Mouse (Mus musculus) cerebellum, postnatal 36 days (tissue): ENCODE data around the gene Grm8.

ENCODE experiments used
- DNase-seq, 2 experiments: peaks; one replicate each; pipeline ENCODE4 v3.0.0; 2021 to 2022; ENCODE audit warnings: mixed read lengths in 2 of 2

Gene Grm8

DNA sequence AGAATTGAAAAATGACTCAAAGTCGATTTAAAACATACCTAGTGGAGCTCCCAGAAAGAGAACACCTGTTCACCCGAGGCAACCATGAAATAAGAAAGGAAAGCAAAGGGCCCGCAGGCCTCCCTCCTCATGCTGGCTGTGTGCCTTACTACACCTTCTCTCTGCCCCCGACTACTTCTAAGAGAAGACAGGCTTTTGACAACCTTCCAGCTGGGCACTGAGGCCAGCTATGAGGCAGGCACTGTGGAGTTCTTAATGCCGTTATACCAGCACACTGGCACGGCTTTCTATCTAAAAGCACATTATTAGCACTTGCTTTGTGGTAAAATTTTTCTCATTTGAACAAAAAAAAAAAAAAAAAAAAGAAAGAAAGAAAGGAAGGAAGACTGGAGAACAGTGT is 589.5 kb downstream of the Grm8 start:
- no peak for DNase-seq

DNA sequence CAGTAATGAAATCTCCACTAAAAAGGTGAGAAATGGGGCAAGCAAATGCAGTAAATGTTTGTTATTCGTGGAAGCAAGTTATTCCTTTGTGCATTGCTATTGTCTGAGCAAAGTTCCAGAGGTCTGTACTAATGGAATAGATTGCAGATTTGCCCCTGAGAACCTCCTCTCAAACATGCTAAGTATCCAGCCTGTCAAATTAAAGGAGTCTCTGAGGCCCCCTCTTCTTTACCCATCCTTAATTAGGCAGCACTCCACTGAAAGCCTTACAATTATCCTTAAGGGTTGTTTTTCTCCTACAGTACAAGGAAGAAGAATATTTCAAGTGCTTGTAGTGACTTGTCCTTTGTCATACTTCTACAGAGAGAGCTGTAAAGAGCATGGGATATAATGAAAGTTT is 617.4 kb downstream of the Grm8 start:
- DNase-seq, result no peak

DNA sequence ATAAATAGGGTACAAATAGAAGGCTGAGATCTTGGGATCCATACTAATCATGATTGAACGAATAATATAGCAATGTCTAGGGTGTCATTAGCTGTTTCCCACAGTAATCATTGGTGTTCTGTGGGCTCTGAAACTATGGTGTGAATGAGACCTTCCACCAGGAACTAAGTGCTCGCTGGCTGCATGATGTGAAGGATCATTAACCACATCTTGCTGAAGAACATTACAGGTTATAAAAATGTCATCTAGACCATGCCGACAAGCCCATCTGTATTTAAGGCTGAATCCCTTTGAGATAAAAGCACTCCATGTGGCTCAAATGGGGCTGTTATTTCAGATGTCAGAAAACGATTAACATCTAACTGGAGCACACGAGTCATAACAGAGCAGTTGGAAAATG is 674.0 kb downstream of the Grm8 start:
- DNase-seq, result no peak

DNA sequence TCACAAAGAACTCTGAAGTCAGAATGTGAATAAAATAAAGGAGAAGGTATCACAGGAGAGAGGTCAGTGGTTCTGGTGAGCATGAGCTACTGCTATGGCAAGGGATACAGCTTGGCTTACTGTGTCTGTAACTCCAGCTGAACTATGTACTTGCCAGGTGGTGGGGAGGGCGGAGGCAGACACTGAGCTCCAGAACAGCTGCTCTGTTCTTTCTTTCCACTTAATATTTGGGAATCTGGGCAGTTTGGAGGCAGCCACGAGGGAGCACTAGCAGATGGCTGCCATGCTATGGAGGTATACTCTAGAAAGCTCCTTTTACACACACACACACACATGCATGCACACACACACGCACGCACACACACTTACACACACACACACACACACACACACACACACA is 726.5 kb downstream of the Grm8 start:
- no peak for DNase-seq

DNA sequence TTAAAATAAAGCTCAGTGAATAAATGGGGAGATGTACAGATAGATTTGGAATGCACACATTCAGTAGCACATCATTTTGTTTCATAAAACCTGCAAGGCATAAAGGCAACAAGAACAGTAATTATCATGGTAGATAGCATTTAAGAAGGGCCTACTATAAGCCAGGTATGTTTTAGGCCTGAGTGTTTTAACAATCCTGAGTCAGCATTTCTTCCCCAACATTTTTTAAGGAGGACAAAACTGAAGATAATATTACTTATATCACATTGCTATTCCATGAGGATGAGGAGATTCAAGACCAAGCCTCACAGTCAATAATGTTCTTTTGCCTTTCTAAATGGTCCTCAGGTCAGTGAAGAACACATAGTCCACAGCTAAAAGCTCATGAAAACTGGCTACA is 762.6 kb downstream of the Grm8 start:
- no peak for DNase-seq

DNA sequence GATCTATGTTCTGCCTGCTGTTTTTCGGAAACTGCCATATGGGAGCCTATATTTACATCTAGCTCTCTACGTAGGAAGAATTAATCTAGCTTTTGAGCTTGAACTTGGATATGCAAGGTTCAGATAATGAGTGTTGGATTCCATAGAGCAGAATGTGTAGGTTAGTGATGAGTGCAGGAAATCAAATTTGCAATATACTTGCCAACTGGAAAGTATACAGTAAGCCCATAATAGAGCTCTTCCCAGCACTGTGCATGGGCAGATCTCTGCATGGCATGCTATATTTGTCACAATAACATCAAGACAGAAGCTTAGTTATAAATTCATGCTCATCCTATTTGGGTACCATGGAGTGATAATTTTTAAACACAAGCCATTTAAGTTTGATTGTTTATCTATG is 763.9 kb downstream of the Grm8 start:
- DNase-seq, result no peak

DNA sequence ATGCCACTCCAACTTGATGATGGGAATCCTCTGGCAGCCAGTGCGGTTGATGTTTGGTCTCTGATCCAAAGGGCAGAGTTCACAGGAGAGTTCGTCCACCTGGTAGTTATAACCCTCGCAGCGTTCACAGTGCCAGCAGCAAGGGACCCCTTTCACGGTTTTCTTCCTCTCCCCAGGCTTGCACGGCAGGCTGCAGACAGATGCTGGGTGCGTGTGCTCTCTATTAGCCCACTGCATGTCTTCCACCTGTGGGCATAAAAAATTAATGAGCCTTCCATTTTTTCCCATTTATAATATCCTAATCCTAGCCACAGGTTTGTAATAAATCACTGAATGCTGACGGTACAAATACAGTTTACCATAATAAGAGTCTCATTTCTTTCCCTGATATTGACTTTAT is 771.2 kb downstream of the Grm8 start:
- no peak for DNase-seq

DNA sequence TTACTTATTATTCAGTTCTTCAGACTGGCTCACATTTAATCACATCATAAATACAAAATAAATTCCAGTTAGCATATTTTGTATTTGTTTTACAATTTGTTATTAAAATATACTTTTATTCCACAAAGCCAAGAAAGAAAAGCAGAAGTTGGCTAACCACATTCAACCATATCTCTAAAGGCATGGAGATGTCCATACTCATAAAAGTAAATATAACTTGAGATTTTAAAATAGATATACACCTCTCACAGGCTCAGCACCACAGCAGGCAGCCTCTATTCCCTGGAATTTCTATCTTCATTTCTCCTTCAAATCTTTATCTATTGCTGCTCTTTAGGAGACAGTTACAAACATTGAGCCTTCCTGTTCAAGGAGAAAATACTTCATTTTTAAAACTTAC is 774.5 kb downstream of the Grm8 start:
- DNase-seq, result no peak

DNA sequence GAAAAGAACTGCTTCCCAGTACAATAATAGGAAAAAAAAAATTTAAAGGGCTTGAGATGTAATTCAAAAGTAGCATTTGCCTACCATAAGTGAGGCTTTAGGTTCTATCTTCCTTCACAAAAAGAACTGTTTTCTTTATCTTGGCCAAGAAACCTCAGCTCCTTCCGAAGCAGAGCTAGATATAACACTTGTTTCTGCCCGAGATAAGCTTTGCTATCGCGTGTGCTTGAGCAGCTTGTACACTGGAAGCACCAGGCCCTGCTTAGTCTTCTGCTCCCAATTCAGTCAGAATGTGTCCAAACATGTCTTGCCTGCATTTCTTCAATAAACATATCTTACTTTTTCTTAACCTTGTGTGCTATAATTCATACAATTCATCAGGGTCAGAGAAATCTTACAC is 783.8 kb downstream of the Grm8 start:
- no peak for DNase-seq

DNA sequence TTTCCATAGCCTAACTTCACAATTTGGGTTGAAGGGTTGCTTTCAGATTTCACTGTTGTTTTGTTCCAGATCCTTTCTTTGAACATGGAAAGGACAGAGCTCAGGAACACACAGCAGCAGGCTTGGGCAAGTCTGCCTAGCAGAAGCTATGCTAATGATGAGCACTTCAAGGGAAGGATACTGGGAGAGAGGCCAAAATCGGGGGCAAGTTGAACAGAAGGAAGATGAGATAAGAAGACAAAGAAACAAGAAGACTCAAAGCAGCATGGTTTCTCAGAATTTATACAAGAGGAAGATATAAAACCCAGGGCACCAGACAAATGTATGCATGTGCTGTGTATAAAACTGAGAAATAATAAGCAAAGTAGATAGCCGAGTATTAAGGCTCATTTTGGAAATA is 786.7 kb downstream of the Grm8 start:
- no peak for DNase-seq

DNA sequence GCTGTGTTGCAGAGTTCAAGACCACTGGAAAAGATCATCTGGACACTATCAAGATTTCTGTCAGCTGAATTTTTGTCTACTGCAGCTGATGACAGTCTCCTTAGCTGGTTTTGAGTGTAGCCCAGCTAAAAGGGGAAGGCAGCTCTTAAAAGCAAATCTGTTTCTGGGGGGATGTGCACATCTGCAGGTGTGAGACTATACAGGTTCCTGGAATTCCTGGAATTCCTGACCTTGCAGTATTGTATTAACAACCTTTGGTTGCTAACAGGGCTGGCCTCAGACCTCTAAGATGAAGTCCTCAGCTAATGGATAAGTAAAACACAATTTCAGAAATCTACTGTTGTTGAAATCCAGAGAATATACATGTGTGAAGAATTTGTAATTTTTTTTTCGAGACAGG is 788.7 kb downstream of the Grm8 start:
- DNase-seq, result no peak

DNA sequence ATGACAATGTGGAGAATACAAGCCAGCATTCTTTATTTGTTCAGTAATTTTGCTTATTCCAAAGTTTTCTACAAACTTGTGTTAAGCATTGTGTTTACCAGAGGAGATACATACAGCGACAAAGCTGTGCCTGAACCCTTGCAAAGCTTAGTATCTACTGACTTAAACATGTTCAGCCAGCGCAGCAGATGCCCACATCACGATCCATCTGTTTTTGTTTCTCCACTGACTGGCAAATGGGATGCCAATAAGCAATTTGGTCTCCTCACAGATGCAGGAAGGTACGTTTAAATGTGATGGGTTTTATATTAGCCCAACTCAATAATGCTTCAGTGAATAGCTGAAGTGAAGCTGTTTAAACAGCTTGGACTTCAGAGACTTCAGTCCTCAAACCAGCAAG is 794.8 kb downstream of the Grm8 start:
- DNase-seq, result no peak

DNA sequence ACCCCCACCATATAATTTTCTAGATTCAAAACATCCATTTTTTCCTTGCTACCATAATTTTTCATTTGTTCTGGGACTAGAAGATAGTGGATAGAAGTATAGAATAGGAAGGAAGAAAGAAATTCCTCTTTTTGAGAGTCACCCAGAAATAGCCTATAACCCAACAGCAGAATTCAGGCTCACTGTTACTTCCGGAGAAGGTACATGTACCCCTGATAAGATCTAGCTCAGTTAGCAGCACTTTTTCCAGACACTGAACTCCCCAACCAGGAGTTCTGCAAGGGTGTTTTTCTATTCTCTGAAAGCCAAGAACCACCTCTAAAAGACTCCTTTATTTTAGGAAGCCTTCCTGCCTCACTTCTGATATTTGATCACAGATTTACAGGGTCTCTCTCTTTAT is 816.4 kb downstream of the Grm8 start:
- DNase-seq, result no peak

DNA sequence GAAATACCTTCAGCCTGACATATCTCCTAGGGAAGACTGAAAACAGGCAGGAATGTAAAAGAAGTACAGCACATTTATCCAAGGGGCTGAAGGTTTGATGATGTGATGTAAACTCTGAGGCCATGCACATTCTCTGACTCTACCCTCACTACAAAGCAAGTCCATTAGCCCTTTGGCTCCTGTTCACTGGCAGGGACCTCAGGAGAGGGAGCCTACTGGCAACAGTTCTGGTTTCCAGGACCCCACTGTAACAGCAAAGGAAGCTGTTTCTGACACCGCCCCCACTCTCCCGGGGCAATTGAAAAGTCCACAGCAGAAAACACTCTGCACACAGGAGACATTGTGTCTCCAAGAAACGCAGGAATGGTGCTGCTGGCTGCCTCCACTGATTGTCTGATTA is 817.6 kb downstream of the Grm8 start:
- DNase-seq, result no peak

DNA sequence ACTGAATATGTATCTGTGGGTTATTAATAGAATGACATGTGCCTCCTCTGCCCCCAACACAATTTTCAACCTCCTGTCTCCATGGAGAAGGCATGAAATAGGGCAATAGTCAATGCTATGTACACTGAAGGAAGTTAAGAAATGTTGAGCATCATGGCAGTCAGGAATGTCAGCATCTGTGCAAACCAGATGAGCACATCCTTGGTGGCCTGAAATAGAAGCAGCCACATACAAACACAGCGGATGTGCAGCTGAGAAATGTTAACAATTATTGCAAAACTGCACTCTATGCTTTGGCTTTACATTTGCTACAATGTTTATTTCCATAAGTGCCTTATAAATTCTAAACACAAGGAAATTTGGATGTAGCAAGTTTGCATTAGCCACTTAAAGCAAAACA is 819.0 kb downstream of the Grm8 start:
- no peak for DNase-seq

DNA sequence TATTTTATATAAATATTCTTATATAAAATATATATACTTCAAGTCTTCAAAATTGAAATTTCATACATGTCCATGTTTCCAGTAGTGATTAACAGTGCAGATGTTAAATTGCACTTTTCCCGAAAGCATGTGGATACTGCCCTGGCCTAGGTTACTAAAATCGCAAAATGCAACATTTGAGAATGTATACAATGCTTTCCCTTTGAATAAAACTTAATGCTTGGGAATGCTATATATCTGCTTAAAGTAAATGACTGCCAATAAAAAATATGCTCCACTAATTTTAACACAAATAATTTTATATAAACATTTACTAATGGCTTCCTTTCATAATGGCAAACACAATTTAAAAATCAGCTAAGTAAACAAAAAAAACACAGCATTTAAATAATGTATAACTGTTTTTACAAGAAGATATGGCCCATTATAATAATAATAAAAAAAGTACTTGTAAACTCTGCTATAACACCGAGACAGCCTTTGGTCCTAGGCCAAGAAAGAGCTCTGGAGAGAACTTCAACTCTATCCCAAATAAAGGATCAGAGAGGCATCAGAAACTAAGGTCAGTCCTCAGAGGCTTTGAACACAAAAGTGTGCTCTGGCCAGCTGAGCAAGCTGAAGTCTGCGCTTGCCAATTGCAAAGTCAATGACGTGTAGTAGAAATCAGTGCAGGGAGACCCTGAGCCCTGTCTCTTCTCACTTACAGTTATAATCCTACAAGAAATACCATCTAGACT is 820.5 kb downstream of the Grm8 start:
- no peak for DNase-seq

DNA sequence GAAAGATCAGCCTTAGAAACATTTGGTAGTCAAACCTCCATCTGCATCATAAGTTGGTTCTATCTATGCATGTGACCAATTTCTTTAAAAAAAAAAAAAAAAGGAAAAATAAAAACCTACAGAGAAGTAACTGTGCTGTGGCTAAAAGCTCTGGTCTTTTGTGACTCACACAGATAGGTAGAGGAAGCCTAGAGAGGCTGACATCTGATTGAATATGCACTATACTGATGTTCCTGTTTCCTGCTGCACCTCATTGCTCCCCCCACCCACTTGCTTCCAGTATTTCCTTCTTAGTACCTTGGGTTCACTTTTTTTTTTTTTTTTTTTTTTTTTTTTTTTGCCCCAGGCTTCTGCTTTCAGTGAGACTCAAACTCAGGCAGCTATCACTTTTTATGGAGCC is 824.6 kb downstream of the Grm8 start:
- DNase-seq, result no peak

DNA sequence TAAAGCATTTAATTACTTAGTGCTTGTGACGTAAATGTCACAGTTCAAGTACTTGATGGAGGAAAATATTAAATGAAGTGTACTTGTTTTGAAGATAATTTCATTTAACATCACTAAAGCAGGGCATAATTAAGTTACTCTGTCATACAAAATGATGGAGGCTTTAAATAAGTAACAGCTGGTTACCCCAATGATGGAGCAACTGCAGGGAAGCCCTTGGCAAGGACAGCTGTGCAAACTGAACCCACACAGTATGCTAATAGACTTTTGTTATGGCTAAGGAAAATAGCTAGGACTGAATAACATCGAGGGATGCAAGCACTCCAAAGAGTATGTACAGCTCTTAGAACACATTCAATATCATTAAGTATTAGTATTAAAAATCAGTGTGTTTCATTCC is 829.6 kb downstream of the Grm8 start:
- no peak for DNase-seq

DNA sequence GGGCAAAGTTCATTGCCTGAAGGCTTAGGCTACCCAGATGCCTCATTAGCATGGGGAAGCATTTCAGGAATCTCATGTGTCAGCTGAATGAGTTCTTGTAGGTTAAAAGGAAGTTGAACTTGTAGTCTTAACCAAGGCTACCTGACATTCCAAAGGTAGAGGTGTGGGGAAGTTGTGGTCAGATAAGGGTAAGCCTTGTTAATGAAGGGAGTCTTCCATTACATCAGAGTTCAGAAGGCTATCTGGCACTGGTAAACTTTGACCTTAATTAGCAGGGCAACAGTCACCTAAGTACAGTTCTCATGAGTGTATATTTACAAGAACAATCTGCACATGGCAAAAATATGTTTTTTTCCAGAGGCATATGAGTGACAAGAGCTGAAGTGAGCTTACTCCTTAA is 870.0 kb downstream of the Grm8 start:
- DNase-seq, result no peak

DNA sequence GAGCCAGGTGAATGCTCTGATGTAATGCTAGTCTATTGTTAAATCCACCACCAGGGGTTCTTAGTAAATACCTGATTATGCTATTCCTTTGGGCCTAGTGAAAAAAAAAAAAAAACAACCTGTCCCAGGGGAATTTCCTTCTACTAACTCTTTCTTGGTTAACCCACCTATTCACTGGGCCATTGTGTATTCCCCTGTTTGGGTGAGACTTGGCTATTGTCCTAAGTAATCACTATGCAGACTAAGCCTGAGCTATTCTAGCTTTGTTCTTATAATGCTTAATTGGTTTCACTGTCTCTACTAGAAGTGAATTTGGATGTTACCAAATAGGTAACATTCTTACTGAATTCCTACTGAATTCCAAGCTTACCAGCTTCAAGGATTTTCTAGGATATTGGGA is 872.4 kb downstream of the Grm8 start:
- DNase-seq, result no peak

DNA sequence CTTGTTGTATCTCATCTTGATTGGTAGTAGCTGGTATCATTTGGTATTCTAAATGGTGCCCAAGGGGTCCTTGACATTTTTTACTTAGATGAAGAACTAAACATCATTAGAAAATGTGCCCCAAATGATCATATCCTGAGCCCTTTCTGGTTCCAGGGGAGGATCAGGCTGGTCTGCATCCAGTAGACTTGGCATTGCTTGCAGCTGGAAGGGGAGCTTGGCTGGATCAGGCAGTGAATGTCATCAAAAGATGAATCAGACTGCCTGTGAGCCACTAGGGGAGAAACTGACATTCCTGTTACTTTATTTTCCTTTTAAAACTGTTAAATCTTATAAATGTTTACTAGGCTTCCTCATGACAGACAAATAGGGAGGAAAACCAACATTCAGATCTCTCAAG is 894.6 kb downstream of the Grm8 start:
- DNase-seq, result no peak

DNA sequence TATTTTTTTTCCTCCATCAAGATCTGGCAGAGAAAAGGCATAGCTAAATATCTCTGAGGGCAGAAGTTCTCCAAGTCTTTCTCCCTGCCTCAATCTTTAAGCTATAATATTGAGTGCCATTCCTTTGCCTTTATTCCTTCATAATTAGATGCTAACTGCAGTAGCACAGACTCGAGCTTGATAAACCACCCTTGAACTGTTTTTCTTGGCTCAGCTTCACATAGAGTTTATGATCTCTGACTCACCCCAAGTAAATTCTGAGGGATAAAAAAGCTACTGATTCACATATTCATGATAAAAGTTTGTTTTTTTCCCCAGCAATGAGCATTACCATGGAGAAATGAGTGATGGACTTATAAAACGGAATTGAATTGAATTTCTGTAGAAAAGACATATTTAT is 895.0 kb downstream of the Grm8 start:
- no peak for DNase-seq
